Mouse (Mus musculus): ENCODE measurements around the gene Upk1b.

Upk1b gene

DNA sequence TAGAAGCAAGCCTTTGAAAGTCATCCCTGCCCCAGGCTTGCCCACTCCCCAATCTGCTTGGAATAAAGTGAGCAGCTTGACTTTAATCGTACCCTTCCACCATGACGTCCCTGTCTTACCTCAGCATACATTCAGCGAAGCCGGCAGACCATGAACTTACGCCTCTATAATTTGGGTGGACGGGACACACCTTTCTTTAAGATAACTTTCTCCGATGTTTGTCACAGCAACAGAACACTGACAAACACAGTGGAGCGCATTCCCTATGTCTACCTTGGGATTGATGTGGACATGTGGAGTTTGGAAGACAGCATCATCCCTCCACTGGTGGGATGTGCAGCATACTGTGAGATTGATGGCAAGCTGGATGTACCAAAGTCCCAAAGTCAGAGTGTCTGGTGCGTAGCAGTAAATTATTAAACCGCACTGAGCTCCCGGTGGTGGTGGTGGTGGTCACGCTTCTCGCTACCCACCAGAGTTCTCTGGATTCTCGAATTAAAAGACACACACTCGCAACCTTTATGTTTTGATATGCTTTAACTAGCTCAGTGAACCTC is 71.5 kb downstream of the Upk1b start:
- in situ Hi-C loops (cut with MboI; ENCODE audit: unreplicated experiment in 2 of 2) = loop anchor here (10.0 to 25.0 kb wide), 4 partner anchors 104 to 641 kb away; partner anchors contain the start of genes Cox17 (in 1 of the 2), Gm21987 (in 1 of the 2), Gsk3b (in 1 of the 2) and Maats1 (in 1 of the 2)

DNA sequence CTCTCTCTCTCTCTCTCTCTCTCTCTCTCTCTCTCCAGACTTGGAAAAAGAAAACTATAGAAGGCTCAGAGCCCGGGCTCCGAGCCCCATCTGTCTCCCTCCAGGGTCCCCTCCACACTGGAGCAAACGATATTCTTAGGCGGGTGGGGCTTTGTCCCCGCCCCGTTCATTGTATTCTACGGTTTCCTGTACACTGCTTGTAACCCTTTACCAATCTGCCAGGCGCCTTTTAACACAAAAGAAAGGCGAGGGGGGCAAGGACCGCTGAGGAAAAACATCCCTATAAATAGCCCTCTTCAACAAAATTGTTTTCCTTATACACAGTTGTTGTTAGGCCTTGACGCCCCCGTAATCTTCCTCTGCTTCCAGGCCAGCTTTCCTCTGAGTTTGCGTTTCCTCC is 75.2 kb downstream of the Upk1b start:
- in situ Hi-C loops (cut with MboI; ENCODE audit: unreplicated experiment in 2 of 2) = loop anchor here (10.0 to 25.0 kb wide), 4 partner anchors 100 to 638 kb away; partner anchors contain the start of genes Cox17 (in 1 of the 2), Gm21987 (in 1 of the 2), Gsk3b (in 1 of the 2) and Maats1 (in 1 of the 2)

DNA sequence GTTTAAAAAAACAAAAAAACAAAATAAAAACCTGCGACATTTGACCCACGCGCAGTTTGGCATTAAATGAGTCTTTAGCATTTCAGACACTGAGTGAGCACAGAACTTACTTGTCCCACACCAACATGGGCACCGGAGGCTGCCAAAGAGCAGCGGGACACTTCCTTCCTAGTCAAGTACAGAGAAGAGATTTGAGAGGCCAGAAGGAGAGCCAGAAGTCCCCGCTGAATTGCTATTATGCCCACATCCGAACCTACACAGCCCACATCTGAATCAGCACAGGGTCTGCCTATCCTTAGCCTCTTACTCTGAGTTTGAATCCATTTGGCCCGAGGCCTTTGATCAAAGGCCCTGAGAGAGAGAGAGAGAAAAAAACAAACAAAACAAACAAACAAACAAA is 75.9 kb downstream of the Upk1b start:
- in situ Hi-C loops (cut with MboI; ENCODE audit: unreplicated experiment in 2 of 2) = loop anchor here (10.0 kb wide), 3 partner anchors 99 to 379 kb away; partner anchors contain the start of genes Cox17 (in 1 of the 2), Gm21987 (in 1 of the 2) and Maats1 (in 1 of the 2)

Data from v-Abl transformed pro-B cells (cell line).